ENCODE assay signal across 13 mouse cellular contexts in genomic region chr12:33236344-33237049, GRCm38 (mm10).
A peak's percentile ranks its signal among the peaks of the same experiment; 100 is the strongest.
DNase-seq lines count a peak whose midpoint lies in the region; ATAC-seq and TF ChIP-seq lines count a peak whose summit lies in the region.
"Had no signal": no experiment of that assay in that cellular context is flagged by ENCODE, and none has a peak within 500 bp of the region (broad histone marks: within the 10 kb centered on the region; RNA-seq: fewer than 3 reads in every experiment).

No protein-coding gene starts in this region.

- 0 out of 2 replicates have a peak, but pooled peaks have one; percentile 13 for ATAC-seq in frontal cortex, adult (ENCODE audit: low TSS enrichment)

- TF ChIP-seq CTCF in layer of hippocampus, adult 2 months (conservative IDR thresholded peaks at IDR 0.05), result peak; percentile 41

- no peak overlapping the region for H3K27ac ChIP-seq in layer of hippocampus, adult 2 months
- H3K27ac ChIP-seq: hindbrain, postnatal 0 days; left cerebral cortex, adult 2 months had no signal

- DNase-seq in frontal cortex, postnatal 14 days (ENCODE audit: low spot score in 2 of 2), result no peak
- DNase-seq in layer of hippocampus, adult 2 months (ENCODE audit: low spot score in 2 of 2), result no peak
- no peak for DNase-seq in layer of hippocampus, postnatal 36 days
- peak; percentile 67 for DNase-seq in ES-CJ7 (ENCODE audit: low read depth, low spot score)
- peak; percentile 31 to 48 for DNase-seq in lung, postnatal 4 days
- DNase-seq in left cerebral cortex, adult 18-20 months (ENCODE audit: low spot score in 2 of 2), result no peak
- no peak for DNase-seq in left cerebral cortex, postnatal 25 days (ENCODE audit: low spot score in 2 of 2)
- DNase-seq: cerebellum, adult 9-11 months; spleen, adult 18-20 months had no signal

- intact Hi-C loops in left cerebral cortex, postnatal 25 days (cut with DNase I), result no loop called here

- H3K4me3 ChIP-seq in layer of hippocampus, adult 2 months, result no peak overlapping the region
- H3K4me3 ChIP-seq: left cerebral cortex, adult 2 months; megakaryocyte, embryonic 14.5 days had no signal

Comparison
In these comparisons a context has a peak if more than half of its experiments do, and no peak if none do; other contexts are left out.
1. DNase-seq: peak in ES-CJ7 (single experiment) and lung, postnatal 4 days (2 of 2); none in frontal cortex, postnatal 14 days (0 of 2), layer of hippocampus, adult 2 months (0 of 2), layer of hippocampus, postnatal 36 days (0 of 2), left cerebral cortex, adult 18-20 months (0 of 2) and left cerebral cortex, postnatal 25 days (0 of 2).